15 mouse cellular contexts compared by ENCODE assay signal in the genomic region with DNA sequence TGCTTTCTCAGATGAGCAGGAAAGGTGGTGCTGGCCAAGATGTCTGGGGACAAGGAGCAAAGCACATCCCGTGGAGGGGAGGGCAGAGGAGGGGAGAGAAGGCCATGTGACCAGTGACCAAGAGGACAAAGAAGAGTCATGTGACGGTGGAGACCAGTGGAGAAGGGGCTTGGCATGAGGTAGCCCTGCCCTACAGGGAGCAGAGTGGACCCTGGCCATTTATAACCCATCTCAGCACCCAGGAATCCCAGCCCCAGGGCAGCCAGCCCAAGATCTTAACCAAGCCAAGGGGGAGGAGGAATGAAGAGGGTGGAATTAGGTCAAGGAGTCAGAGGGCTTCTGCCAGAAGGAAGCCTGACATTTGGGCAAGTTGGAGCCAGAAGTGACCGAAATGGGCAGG. TPM values are rescaled to one million over a fixed set of nuclear protein-coding genes. Genes with fewer than 3 reads are reported as not detected.
DNase-seq lines count a peak whose midpoint lies in the region; ATAC-seq lines count a peak whose summit lies in the region.
"Had no signal": no experiment of that assay in that cellular context is flagged by ENCODE, and none has a peak within 500 bp of the region (broad histone marks: within the 10 kb centered on the region; RNA-seq: fewer than 3 reads in every experiment).

No protein-coding gene starts in this region.

- no peak overlapping the region for H3K9ac ChIP-seq in forebrain, embryonic 14.5 days (ENCODE audit: low read length)
- H3K9ac ChIP-seq: hindbrain, embryonic 14.5 days; liver, embryonic 12.5 days had no signal

- 64% methylated on average over 3 of the region's 3 CpGs for WGBS in forebrain, embryonic 14.5 days

- no peak overlapping the region for H3K4me2 ChIP-seq in forebrain, embryonic 14.5 days (ENCODE audit: low read length)
- H3K4me2 ChIP-seq: hindbrain, embryonic 14.5 days; liver, embryonic 12.5 days had no signal

- no peaks in the 10 kb centered on the region for H3K36me3 ChIP-seq in forebrain, embryonic 14.5 days (ENCODE audit: control insufficient read depth, insufficient read depth, low read length)
- H3K36me3 ChIP-seq: liver, embryonic 12.5 days had no signal

- no peak for ATAC-seq in forebrain, embryonic 14.5 days
- ATAC-seq: liver, embryonic 12.5 days; Patski had no signal

- H3K4me3 ChIP-seq in forebrain, embryonic 14.5 days (ENCODE audit: low read depth, low read length) = no peak overlapping the region
- H3K4me3 ChIP-seq: erythroblast, embryonic 14.5 days; liver, embryonic 12.5 days had no signal

- H3K4me1 ChIP-seq in forebrain, embryonic 14.5 days (ENCODE audit: control insufficient read depth, insufficient read depth, low read length) = no peaks in the 10 kb centered on the region

- peak; percentile 38 for DNase-seq in gastrocnemius, postnatal 14 days
- DNase-seq in gastrocnemius, postnatal 25 days = no peak
- DNase-seq in NIH3T3 (ENCODE audit: low read depth) = peak; percentile 61
- DNase-seq in kidney, adult 9 months = peak; percentile 97
- DNase-seq in lung, postnatal 14 days = peak; percentile 56
- no peak for DNase-seq in forebrain, embryonic 14.5 days (ENCODE audit: low spot score)
- DNase-seq in right cerebral cortex, postnatal 10 days (ENCODE audit: low spot score in 2 of 2) = no peak
- DNase-seq in left cerebral cortex, adult 9 months (ENCODE audit: low spot score in 2 of 2) = no peak
- DNase-seq: right cerebral cortex, postnatal 14 days; thymus, postnatal 4 days had no signal

- no peaks in the 10 kb centered on the region for H3K9me3 ChIP-seq in forebrain, embryonic 14.5 days (replicated peaks; ENCODE audit: control insufficient read depth, low read length)
- H3K9me3 ChIP-seq: liver, embryonic 12.5 days had no signal

- H3K27me3 ChIP-seq in forebrain, embryonic 14.5 days (replicated peaks; ENCODE audit: control insufficient read depth, insufficient read depth, low read length) = no peaks in the 10 kb centered on the region
- H3K27me3 ChIP-seq: liver, embryonic 12.5 days; Patski had no signal

- intact Hi-C loops in gastrocnemius, postnatal 14 days (cut with DNase I; ENCODE audit: low total_unique reads) = no loop called here

- H3K27ac ChIP-seq in forebrain, embryonic 14.5 days (ENCODE audit: low read depth, low read length) = no peak overlapping the region
- H3K27ac ChIP-seq: hindbrain, embryonic 14.5 days; liver, embryonic 12.5 days had no signal

RNA-seq across cellular contexts. Expression of a gene that starts 3.2 kb away (rescaled TPM):
- total RNA-seq in gastrocnemius, postnatal 14 days (2021) = 1 to 10 TPM; 7.3 to 8.5 TPM
- total RNA-seq in gastrocnemius, postnatal 25 days (2021) = 1 to 10 TPM; 3.9 to 4.1 TPM
- polyA plus RNA-seq in forebrain, embryonic 14.5 days (2014; fragmentation: Nextera tagmentation; extraction: Ambion mirVana) = 9.0 and 10.5 TPM in 2 replicates

RNA-seq across cellular contexts. Expression of a gene that starts 47.2 kb away (rescaled TPM):
- under 1 TPM in 1 of 2 experiments, not detected in 1; 0.29 TPM for total RNA-seq in gastrocnemius, postnatal 14 days (2021)
- total RNA-seq in gastrocnemius, postnatal 25 days (2021) = under 1 TPM in 1 of 2 experiments, not detected in 1; 0.83 TPM
- polyA plus RNA-seq in forebrain, embryonic 14.5 days (2014; fragmentation: Nextera tagmentation; extraction: Ambion mirVana) = 0.20 and 0.37 TPM in 2 replicates
- total RNA-seq: megakaryocyte, adult 5-6 weeks had no signal
- polyA plus RNA-seq: erythroblast, embryonic 14.5 days had no signal

Comparison
In these comparisons a context has a peak if more than half of its experiments do, and no peak if none do; other contexts are left out.
1. DNase-seq: peak in gastrocnemius, postnatal 14 days (single experiment), NIH3T3 (single experiment), kidney, adult 9 months (single experiment) and lung, postnatal 14 days (single experiment); none in gastrocnemius, postnatal 25 days (single experiment), forebrain, embryonic 14.5 days (single experiment), right cerebral cortex, postnatal 10 days (0 of 2) and left cerebral cortex, adult 9 months (0 of 2).